Mouse (Mus musculus) lung, postnatal 0 days (tissue): ENCODE results near the gene Acat3.

ENCODE experiments used
- CTCF ChIP-seq: IDR thresholded peaks from 2 replicates; pipeline ENCODE4 v1.5.1; 2016; ENCODE audit warnings: antibody characterized with exemption, mild to moderate bottlenecking
- EP300 ChIP-seq: IDR thresholded peaks from 2 replicates; pipeline ENCODE4 v1.6.1; 2016; ENCODE audit warnings: antibody characterized with exemption, mild to moderate bottlenecking, control low read depth

DNA sequence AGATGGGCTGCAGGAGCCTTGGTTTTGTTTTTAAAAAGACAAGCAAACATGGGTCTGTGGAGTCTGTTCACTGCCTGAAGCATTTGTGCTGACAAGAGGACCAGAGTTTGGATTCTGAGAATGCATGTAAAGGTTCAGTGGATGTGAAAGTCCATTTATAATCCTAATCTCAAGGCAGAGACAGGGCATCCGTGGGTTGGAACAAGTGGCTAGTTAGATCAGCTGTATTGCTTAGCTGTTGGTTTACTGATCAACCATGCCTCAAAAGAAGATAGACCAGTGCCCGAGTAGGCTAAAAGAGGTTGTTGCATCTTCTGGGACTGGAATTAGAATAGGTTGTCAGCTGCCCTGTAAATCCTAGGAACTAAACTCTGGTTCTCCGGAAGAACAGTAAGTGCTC lies 23.1 kb upstream of the Acat3 start:
- no peak for TF ChIP-seq CTCF
- TF ChIP-seq EP300, result no peak
